Mouse (Mus musculus) liver, adult 2 months (tissue): ENCODE measurements around the gene AI481877.

Source experiments
- CTCF ChIP-seq: fragments of 200-500 bp; IDR thresholded peaks from 2 replicates; pipeline ENCODE4 v1.5.1; 2011; ENCODE audit warnings: low read depth, low read length, control low read depth
- POLR2A ChIP-seq: fragments of 200-500 bp; IDR thresholded peaks from 2 replicates; pipeline ENCODE4 v1.6.1; 2011; ENCODE audit warnings: low read length, control low read depth; ENCODE audit not compliant: insufficient read depth; ENCODE audit errors: extremely low read depth

DNA sequence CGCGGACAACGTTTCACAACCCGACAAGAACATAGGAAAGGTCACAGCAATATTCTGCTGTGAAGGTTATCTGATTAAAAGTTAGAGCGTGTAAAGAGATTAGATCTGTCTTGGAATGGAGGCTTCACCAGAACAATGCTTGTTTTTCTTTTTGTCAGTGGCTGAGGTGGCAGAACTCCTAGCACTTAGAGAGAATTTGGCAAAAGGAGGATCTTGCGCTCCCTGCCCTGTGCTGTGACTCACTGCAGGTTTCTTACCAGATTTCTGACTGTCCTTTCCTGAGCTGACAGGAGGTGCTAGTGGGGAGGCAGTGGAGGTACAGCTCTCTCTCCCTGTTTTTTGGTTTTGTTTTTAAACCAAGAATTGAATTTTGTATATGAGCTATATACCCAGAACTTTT lies 131.8 kb downstream of the AI481877 start:
- TF ChIP-seq POLR2A (no peak), CTCF (no peak)
